Mouse (Mus musculus): Measurements from ENCODE around the gene BC037034.

BC037034 gene

GRCm38 (mm10) chr5:138262001-138262400 is 1.8 kb downstream of the BC037034 start:
- DNase-seq (ENCODE audit: low spot score in 2 of 2) = no peak

GRCm38 (mm10) chr5:138260834-138261233 is 3.0 kb downstream of the BC037034 start:
- no peak for DNase-seq (ENCODE audit: low spot score in 2 of 2)

- no peak for DNase-seq (ENCODE audit: low spot score in 2 of 2)
These were observed 3.8 kb downstream of the BC037034 start for GRCm38 (mm10) chr5:138260051-138260450.

- DNase-seq (ENCODE audit: low spot score in 2 of 2) = no peak
These were observed 4.8 kb downstream of the BC037034 start for GRCm38 (mm10) chr5:138258993-138259392.

- no peak for DNase-seq (ENCODE audit: low spot score in 2 of 2)
These were observed 5.3 kb downstream of the BC037034 start for GRCm38 (mm10) chr5:138258542-138258941.

- no peak for DNase-seq (ENCODE audit: low spot score in 2 of 2)
These were observed 5.8 kb downstream of the BC037034 start for GRCm38 (mm10) chr5:138258078-138258477.

GRCm38 (mm10) chr5:138257585-138257978 is 6.3 kb downstream of the BC037034 start:
- DNase-seq (ENCODE audit: low spot score in 2 of 2) = no peak

- peak in 1 of 2 experiments; percentile 31 for DNase-seq (ENCODE audit: low spot score in 2 of 2)
These were observed 6.8 kb downstream of the BC037034 start for GRCm38 (mm10) chr5:138256966-138257584.

GRCm38 (mm10) chr5:138256094-138256467 is 7.8 kb downstream of the BC037034 start:
- DNase-seq (ENCODE audit: low spot score in 2 of 2) = no peak

GRCm38 (mm10) chr5:138255353-138256093 is 8.3 kb downstream of the BC037034 start, which contains the start of gene Lamtor4:
Gene Lamtor4, plus strand, starts transcription at chr5:138255482.
- peak; percentile 76 to 84 for DNase-seq (ENCODE audit: low spot score in 2 of 2)

- DNase-seq (ENCODE audit: low spot score in 2 of 2) = no peak
These were observed 10.8 kb downstream of the BC037034 start for GRCm38 (mm10) chr5:138253061-138253460.

GRCm38 (mm10) chr5:138251144-138251543 is 12.7 kb downstream of the BC037034 start:
- no peak for DNase-seq (ENCODE audit: low spot score in 2 of 2)

- no peak for DNase-seq (ENCODE audit: low spot score in 2 of 2)
These were observed 22.3 kb downstream of the BC037034 start for GRCm38 (mm10) chr5:138241511-138241910.

GRCm38 (mm10) chr5:138234224-138234623 is 29.6 kb downstream of the BC037034 start:
- DNase-seq (ENCODE audit: low spot score in 2 of 2) = no peak

- no peak for DNase-seq (ENCODE audit: low spot score in 2 of 2)
These were observed 30.1 kb downstream of the BC037034 start for GRCm38 (mm10) chr5:138233778-138234177.

- DNase-seq (ENCODE audit: low spot score in 2 of 2) = no peak
These were observed 34.3 kb downstream of the BC037034 start for GRCm38 (mm10) chr5:138229511-138229910.

- peak in 1 of 2 experiments; percentile 52 for DNase-seq (ENCODE audit: low spot score in 2 of 2)
These were observed 35.8 kb downstream of the BC037034 start for GRCm38 (mm10) chr5:138228026-138228425.

- no peak for DNase-seq (ENCODE audit: low spot score in 2 of 2)
These were observed 36.5 kb downstream of the BC037034 start for GRCm38 (mm10) chr5:138227367-138227766.

- DNase-seq (ENCODE audit: low spot score in 2 of 2) = no peak
These were observed 37.3 kb downstream of the BC037034 start for GRCm38 (mm10) chr5:138226491-138226890.

- no peak for DNase-seq (ENCODE audit: low spot score in 2 of 2)
These were observed 38.1 kb downstream of the BC037034 start, which contains the start of gene Nxpe5 for GRCm38 (mm10) chr5:138225700-138226099. Gene Nxpe5, plus strand, starts transcription at chr5:138225898.

GRCm38 (mm10) chr5:138223287-138223686 is 40.5 kb downstream of the BC037034 start:
- DNase-seq (ENCODE audit: low spot score in 2 of 2) = no peak

GRCm38 (mm10) chr5:138222111-138222510 is 41.7 kb downstream of the BC037034 start:
- DNase-seq (ENCODE audit: low spot score in 2 of 2) = peak; percentile 73 to 86

- DNase-seq (ENCODE audit: low spot score in 2 of 2) = no peak
These were observed 44.0 kb downstream of the BC037034 start for GRCm38 (mm10) chr5:138219864-138220263.
